Mouse (Mus musculus) hindbrain, postnatal 0 days (tissue): ENCODE measurements around the gene Chad. TPM values are rescaled to one million over a fixed set of nuclear protein-coding genes. Genes with fewer than 3 reads are reported as not detected.

ENCODE experiments used
- ATAC-seq: fragments of 200-750 bp; cut with Nextera tagmentation; 2 replicates; pipeline ENCODE4 v1.8.0; 2017; ENCODE audit warnings: mild to moderate bottlenecking, moderate TSS enrichment, moderate library complexity
- DNase-seq: peaks from one replicate; pipeline ENCODE4 v3.0.0-alpha.2; 2015; ENCODE audit warnings: low spot score
- H3K27ac ChIP-seq: fragments of 300-500 bp; sonication (generic); 2 replicates; pipeline ENCODE4 v1.5.1; 2014; ENCODE audit warnings: mild to moderate bottlenecking
- H3K27me3 ChIP-seq: fragments of 300-500 bp; sonication (generic); 2 replicates; pipeline ENCODE4 v1.6.1; 2014; ENCODE audit warnings: low read length, mixed read lengths; ENCODE audit not compliant: insufficient read depth
- H3K36me3 ChIP-seq: fragments of 300-500 bp; sonication (generic); 2 replicates; pipeline ENCODE4 v1.6.1; 2014; ENCODE audit warnings: low read length, mixed read lengths; ENCODE audit not compliant: insufficient read depth
- H3K4me1 ChIP-seq: fragments of 300-500 bp; sonication (generic); 2 replicates; pipeline ENCODE4 v1.6.1; 2014; ENCODE audit warnings: antibody characterized with exemption, low read length, mixed read lengths; ENCODE audit not compliant: insufficient read depth
- H3K4me2 ChIP-seq: fragments of 300-500 bp; sonication (generic); 2 replicates; pipeline ENCODE4 v1.6.1; 2014; ENCODE audit warnings: low read depth, mild to moderate bottlenecking, low read length, moderate library complexity, mixed read lengths
- H3K4me3 ChIP-seq: fragments of 300-500 bp; sonication (generic); 2 replicates; pipeline ENCODE4 v1.5.1; 2014; ENCODE audit warnings: low read length
- H3K9ac ChIP-seq: fragments of 300-500 bp; sonication (generic); replicated peaks from 2 replicates; pipeline ENCODE4 v1.6.1; 2014; ENCODE audit warnings: mild to moderate bottlenecking, low read length, moderate library complexity, mixed read lengths
- H3K9me3 ChIP-seq: fragments of 300-500 bp; sonication (generic); 2 replicates; pipeline ENCODE4 v1.6.1; 2016; ENCODE audit warnings: low read length, mixed read lengths
- CTCF ChIP-seq: IDR thresholded peaks from 2 replicates; pipeline ENCODE4 v1.5.1; 2016; ENCODE audit warnings: antibody characterized with exemption, control low read depth, low read depth
- WGBS: fragments of 180-500 bp; shearing (Covaris S2); extraction: QIAGEN DNeasy Blood & Tissue Kit; methylation state at CpG from one replicate; pipeline ENCODE4 v1.1.7; 2014; 5-methylcytosine and 5-hydroxymethylcytosine counted together
- polyA plus RNA-seq: library from polyadenylated mRNA; unstranded; fragments of >200 nt; fragmentation: Nextera tagmentation; extraction: Ambion mirVana; gene quantifications from 2 replicates; pipeline ENCODE4 v1.2.1, GENCODE M21; 2015
- total RNA-seq: library from RNA; depleted of rRNA; stranded (reverse); fragments of >200 nt; gene quantifications from 2 replicates; pipeline ENCODE4 v1.2.3, GENCODE M21; 2014; rRNA removed

The Chad gene
- total and polyA plus RNA-seq, 2 experiments from 2014 or later: 1.2 TPM

GRCm38 (mm10) chr11:94614603-94615002 lies 49.8 kb downstream of the Chad start:
- no peaks in the 10 kb centered on the region for H3K27me3 ChIP-seq
- no peak for TF ChIP-seq CTCF
- 65% methylated on average over 4 of the region's 4 CpGs for WGBS
- DNase-seq (no peak), ATAC-seq (no peak)
- H3K27ac ChIP-seq: no peak overlapping the region
- no peaks in the 10 kb centered on the region for H3K36me3 ChIP-seq
- H3K4me2 ChIP-seq: no peak overlapping the region
- no peaks in the 10 kb centered on the region for H3K4me1 ChIP-seq
- no peak overlapping the region for H3K4me3 ChIP-seq
- 0 out of 2 replicates have a peak, but pooled peaks cover 3% of the 10 kb centered on the region for H3K9me3 ChIP-seq
- H3K9ac ChIP-seq: no peak overlapping the region

- Histone ChIP-seq H3K9me3 (0 out of 2 replicates have a peak, but pooled peaks cover 3% of the 10 kb centered on the region), H3K9ac (no peak overlapping the region), H3K27me3 (no peaks in the 10 kb centered on the region), H3K4me3 (no peak overlapping the region), H3K27ac (no peak overlapping the region), H3K36me3 (no peaks in the 10 kb centered on the region), H3K4me2 (no peak overlapping the region), H3K4me1 (no peaks in the 10 kb centered on the region)
- no peak for TF ChIP-seq CTCF
- ATAC-seq (no peak), DNase-seq (peak; percentile 22)
- WGBS: 39% methylated on average over 4 of the region's 4 CpGs
Measured at GRCm38 (mm10) chr11:94615494-94615893, 50.6 kb downstream of the Chad start.

- 87% methylated on average over 2 of the region's 2 CpGs for WGBS
Measured at GRCm38 (mm10) chr11:94617646-94618045, 52.8 kb downstream of the Chad start.

More at GRCm38 (mm10) chr11:94617646-94618045, 52.8 kb downstream of the Chad start:
- no peaks in the 10 kb centered on the region for H3K27me3 ChIP-seq
- DNase-seq (no peak), ATAC-seq (no peak)
- no peaks in the 10 kb centered on the region for H3K36me3 ChIP-seq
- 0 out of 2 replicates have a peak, but pooled peaks cover 3% of the 10 kb centered on the region for H3K9me3 ChIP-seq
- H3K4me3 ChIP-seq: no peak overlapping the region
- TF ChIP-seq CTCF: no peak
- H3K9ac ChIP-seq: no peak overlapping the region
- H3K27ac ChIP-seq: no peak overlapping the region
- no peak overlapping the region for H3K4me2 ChIP-seq
- H3K4me1 ChIP-seq: no peaks in the 10 kb centered on the region

Other genes starting within 250 kb of the Chad start
- gene Luc7l3, start 243.1 kb upstream of the Chad start, total RNA-seq: 36.8 and 44.3 TPM in 2 replicates
- 101 and 115 TPM in 2 replicates for gene Luc7l3, start 243.1 kb upstream of the Chad start, polyA plus RNA-seq
- gene Ankrd40, start 237.0 kb upstream of the Chad start, total RNA-seq: 48.1 and 69.1 TPM in 2 replicates
- gene Ankrd40, start 237.0 kb upstream of the Chad start, polyA plus RNA-seq: 15.1 and 16.2 TPM in 2 replicates
- 4.5 and 4.7 TPM in 2 replicates for gene Abcc3, start 172.1 kb upstream of the Chad start, total RNA-seq
- gene Abcc3, start 172.1 kb upstream of the Chad start, polyA plus RNA-seq: 1.0 and 1.8 TPM in 2 replicates
- gene Cacna1g, start 90.8 kb upstream of the Chad start, total RNA-seq: 87.7 and 90.3 TPM in 2 replicates
- 10.0 and 10.4 TPM in 2 replicates for gene Cacna1g, start 90.8 kb upstream of the Chad start, polyA plus RNA-seq
- gene Spata20, start 78.9 kb upstream of the Chad start, total RNA-seq: 1.5 and 11.8 TPM in 2 replicates
- gene Spata20, start 78.9 kb upstream of the Chad start, polyA plus RNA-seq: 1.0 and 1.6 TPM in 2 replicates
- 2.7 and 6.2 TPM in 2 replicates for gene Epn3, start 65.1 kb upstream of the Chad start, total RNA-seq
- gene Epn3, start 65.1 kb upstream of the Chad start, polyA plus RNA-seq: 3.6 and 3.7 TPM in 2 replicates
- gene Mycbpap, start 43.3 kb upstream of the Chad start, total RNA-seq: 2.3 and 4.8 TPM in 2 replicates
- 1.1 and 1.5 TPM in 2 replicates for gene Mycbpap, start 43.3 kb upstream of the Chad start, polyA plus RNA-seq
- 9.3 and 12.9 TPM in 2 replicates for gene Rsad1, start 15.8 kb upstream of the Chad start, total RNA-seq
- gene Rsad1, start 15.8 kb upstream of the Chad start, polyA plus RNA-seq: 9.2 and 11.3 TPM in 2 replicates
- 4.8 and 6.8 TPM in 2 replicates for gene Acsf2, start 36.8 kb downstream of the Chad start, total RNA-seq
- 2.6 and 2.8 TPM in 2 replicates for gene Acsf2, start 36.8 kb downstream of the Chad start, polyA plus RNA-seq
- gene Lrrc59, start 64.7 kb downstream of the Chad start, total RNA-seq: 105 and 113 TPM in 2 replicates
- gene Lrrc59, start 64.7 kb downstream of the Chad start, polyA plus RNA-seq: 127 and 131 TPM in 2 replicates
- 36.3 and 61.2 TPM in 2 replicates for gene Mrpl27, start 88.7 kb downstream of the Chad start, total RNA-seq
- 178 and 182 TPM in 2 replicates for gene Mrpl27, start 88.7 kb downstream of the Chad start, polyA plus RNA-seq
- 3.8 TPM in 2 replicates for gene Eme1, start 88.9 kb downstream of the Chad start, total RNA-seq
- 1.9 and 2.4 TPM in 2 replicates for gene Eme1, start 88.9 kb downstream of the Chad start, polyA plus RNA-seq
- gene Xylt2, start 112.5 kb downstream of the Chad start, total RNA-seq: 44.0 and 53.5 TPM in 2 replicates
- gene Xylt2, start 112.5 kb downstream of the Chad start, polyA plus RNA-seq: 13.6 and 14.9 TPM in 2 replicates
- gene Gm11541, start 139.5 kb downstream of the Chad start, total RNA-seq: 0.63 TPM in 1 of 2 replicates, not detected in the other
- 0.39 and 0.42 TPM in 2 replicates for gene Gm11541, start 139.5 kb downstream of the Chad start, polyA plus RNA-seq
- gene Cdc34b, start 176.7 kb downstream of the Chad start, total RNA-seq: 0.18 and 1.2 TPM in 2 replicates
- 0.30 TPM in 1 of 2 replicates, not detected in the other for gene Cdc34b, start 176.7 kb downstream of the Chad start, polyA plus RNA-seq
- not detected in 2 replicates for gene Tmem92, start 217.7 kb downstream of the Chad start, total RNA-seq
- not detected in 2 replicates for gene Tmem92, start 217.7 kb downstream of the Chad start, polyA plus RNA-seq